Mouse (Mus musculus) testis, postnatal 10 days (tissue): ENCODE measurements around the gene Klhl35.

Source experiments
- DNase-seq: peaks from one replicate; pipeline ENCODE4 v3.0.0; 2021; ENCODE audit warnings: low spot score

The Klhl35 gene

DNA sequence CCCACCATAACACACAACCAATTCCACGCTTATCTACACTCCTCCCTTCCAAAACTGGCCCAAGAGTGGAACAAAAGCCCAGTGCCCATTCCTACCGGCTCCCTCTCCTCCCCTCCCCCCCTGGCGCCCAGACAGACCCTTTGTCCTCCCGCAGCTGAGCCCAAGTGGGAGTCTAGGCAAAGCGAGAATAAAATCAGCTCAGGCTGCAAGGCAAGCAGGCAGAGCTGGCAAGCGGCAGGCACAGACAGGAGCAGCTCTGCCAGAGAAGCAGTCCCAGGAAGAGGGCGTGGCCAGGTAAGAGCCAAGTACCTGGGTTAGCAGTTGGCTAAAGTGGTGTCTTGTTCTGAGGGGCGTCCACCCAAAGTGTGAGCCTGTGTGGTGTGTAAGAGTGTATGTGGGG, at the start of gene Klhl35:
TSS of gene Klhl35 (plus strand) at position 194 of the 400 bp plus-strand sequence.
- DNase-seq = no peak

- no peak for DNase-seq
Observed at GRCm38 (mm10) chr7:99419311-99419710, 46.5 kb upstream of the Klhl35 start.

DNA sequence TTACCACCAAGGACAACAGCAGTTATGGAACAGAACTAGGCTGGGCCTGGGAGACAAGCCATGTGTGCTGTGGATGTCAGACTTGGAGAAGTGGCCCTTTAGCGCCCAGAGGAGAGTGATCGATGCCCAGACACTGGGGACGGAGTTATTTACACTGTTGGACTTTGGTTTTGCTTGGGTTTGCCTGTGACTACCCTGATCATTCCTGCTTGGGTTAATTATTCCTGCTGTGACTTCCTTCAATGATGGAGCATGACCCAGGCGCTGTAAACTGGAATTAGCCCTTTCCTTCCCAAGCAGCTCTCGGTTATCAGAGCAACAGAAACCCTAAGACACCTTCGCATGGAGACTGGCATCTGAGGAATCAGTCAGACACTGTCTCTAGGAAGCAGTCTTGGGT, 44.8 kb upstream of the Klhl35 start:
- DNase-seq = no peak

DNA sequence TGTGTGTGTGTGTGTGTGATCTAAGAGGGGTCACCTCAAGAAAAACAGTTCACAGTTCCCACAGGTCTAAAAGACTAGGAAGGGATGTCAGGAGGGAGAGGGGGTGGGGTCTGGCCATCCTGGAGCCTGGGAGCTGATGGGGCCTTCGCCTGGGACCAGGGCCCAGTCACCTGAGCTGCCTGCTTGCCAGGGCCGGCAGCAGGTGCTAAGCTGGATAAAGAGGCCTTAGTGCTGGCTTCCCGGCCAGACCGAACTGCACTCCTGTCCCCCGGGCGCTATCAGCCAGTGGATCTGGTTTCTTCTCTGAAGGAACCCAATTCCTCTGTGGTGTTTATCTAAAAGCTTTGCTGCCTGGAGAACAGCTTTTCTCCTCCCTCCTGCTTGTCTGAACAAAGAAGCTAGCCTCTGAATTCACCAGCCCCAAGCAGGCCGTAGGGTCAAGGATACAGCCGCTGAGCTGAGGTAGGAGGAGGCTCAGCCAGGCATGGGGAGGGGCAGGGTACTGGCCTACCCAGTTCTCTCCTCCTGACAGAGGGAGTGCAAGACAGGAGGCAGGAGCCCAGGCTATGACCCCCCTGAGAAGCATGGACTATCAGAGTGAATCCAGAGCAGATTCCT, 41.2 kb upstream of the Klhl35 start:
- DNase-seq = peak; percentile 60

GRCm38 (mm10) chr7:99425706-99426105, 40.1 kb upstream of the Klhl35 start:
- no peak for DNase-seq

- DNase-seq = no peak
Observed at GRCm38 (mm10) chr7:99427031-99427430, 38.8 kb upstream of the Klhl35 start.

DNA sequence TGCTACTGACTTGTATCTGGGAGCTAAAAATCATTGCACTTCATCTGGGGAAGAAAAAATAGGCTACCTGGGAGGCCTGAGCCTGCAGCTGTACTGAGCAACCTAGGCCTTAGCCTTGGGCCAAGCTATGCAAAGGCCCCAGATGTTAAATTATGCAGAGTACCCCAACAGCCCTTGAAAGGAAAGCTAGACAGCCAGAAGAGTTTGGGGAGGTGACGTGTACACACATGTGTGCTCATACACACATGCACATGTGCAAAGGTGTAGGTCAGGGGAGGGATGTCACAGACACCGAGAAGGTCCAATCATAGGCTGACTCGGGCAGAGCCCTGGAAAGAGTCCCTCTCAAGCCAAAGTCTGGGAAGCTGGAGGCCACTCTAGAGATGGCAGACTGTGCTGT, 37.8 kb upstream of the Klhl35 start:
- DNase-seq = no peak

GRCm38 (mm10) chr7:99428836-99429235, 37.0 kb upstream of the Klhl35 start:
- DNase-seq = no peak

- peak; percentile 60 for DNase-seq
Observed at GRCm38 (mm10) chr7:99429786-99430185, 36.0 kb upstream of the Klhl35 start.

- no peak for DNase-seq
Observed at GRCm38 (mm10) chr7:99430246-99430645, 35.6 kb upstream of the Klhl35 start.

DNA sequence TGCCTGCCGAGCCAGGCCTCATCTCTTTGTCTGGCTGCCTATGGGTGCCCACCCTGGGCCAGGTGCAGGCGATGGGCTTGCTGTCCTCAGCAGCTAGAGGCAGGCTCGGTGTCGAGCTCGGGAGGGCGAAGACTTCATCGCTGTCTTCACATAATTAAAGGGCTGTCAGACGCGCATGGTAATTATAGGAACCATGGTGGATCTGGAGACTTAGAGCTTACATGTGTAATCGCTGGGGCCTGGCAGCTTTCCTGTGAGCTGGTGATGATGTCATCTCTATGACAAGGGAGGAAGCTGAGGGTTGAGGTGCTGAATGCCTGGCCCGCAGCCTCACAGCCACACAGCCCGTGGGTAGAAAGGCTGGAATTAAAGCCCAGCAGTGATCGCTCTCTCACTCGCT, 33.6 kb upstream of the Klhl35 start:
- DNase-seq = no peak

DNA sequence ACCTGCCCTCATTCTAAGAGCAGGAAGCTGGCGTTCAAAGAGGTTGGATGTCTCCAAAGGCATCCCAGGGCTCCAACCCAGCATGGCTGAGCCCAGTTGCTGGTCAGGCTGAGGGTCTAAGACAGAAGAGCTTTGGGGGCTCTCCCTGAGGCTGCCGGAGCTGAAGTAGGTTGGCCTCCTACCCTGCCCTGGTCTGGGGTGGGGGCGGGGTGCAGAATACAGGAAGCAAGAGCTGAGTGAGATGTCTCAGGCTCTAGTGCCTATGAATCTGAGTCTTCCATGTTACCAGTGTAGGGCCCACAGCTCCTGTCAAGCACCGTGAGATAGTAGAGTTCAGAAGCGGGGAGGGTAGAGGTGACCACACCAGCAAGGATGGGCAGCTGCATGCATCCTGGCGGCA, 32.9 kb upstream of the Klhl35 start:
- no peak for DNase-seq

- no peak for DNase-seq
Observed at GRCm38 (mm10) chr7:99434672-99435250, 31.0 kb upstream of the Klhl35 start.

DNA sequence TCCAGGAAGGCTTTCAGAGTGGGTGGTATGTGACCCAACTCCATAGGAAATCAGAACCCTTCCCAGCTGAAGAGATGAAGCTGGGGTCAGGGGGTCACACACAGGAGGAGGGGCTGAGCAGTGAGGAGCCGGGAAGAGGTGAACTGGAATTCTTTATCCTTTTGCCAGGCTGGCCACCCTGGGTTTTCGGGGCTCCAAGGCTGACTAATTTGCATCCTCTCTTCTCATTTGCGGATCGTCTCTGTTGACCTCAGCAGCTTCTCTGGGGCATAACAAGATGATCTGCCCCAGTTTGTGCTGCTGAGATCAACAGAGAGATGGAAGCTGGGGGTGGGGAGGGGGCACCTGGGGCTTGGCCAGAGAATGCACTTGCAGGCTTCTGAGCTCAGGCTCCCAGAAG, 29.3 kb upstream of the Klhl35 start:
- no peak for DNase-seq

GRCm38 (mm10) chr7:99438881-99439280, 26.9 kb upstream of the Klhl35 start:
- no peak for DNase-seq

GRCm38 (mm10) chr7:99441534-99442072, 24.2 kb upstream of the Klhl35 start:
- no peak for DNase-seq

DNA sequence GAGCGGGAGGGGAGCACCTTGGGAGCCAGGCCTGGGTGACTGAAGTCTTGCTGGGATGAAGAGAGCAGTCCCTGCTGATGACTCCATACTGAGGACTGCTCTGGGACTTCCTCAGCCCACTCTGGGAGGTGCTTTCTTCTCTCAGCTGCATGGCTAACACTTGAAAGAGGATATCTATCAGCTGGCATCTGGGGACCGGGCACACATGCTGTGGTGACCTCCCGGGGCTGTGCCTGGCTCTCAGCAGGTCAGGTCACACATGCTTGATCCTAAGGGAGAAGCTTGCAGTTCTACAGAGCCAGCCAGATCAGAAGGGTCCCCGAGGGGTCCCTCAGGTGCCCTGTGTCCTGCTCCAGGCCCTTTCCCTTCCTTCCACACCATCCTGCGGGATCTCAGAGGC, 22.6 kb upstream of the Klhl35 start:
- DNase-seq = no peak

DNA sequence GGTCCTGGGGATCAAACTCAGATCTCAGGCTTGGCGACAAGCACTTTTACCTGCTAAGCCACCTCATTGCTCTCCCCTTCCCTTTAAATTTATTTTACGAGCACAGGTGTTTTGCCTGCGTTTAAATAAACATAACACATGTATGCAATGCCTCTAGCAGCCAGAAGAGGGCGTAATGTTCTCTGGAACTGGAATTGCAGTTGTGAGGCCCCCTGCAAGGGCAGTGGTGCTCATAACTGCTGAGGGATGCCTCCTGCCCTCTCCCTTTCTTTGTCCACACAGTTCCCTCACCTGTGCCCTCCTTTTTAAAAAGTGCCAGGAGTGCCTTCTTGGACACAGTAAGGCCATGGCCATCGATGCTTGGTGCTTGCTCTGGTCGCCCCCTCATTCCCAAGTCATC, 21.8 kb upstream of the Klhl35 start:
- no peak for DNase-seq

DNA sequence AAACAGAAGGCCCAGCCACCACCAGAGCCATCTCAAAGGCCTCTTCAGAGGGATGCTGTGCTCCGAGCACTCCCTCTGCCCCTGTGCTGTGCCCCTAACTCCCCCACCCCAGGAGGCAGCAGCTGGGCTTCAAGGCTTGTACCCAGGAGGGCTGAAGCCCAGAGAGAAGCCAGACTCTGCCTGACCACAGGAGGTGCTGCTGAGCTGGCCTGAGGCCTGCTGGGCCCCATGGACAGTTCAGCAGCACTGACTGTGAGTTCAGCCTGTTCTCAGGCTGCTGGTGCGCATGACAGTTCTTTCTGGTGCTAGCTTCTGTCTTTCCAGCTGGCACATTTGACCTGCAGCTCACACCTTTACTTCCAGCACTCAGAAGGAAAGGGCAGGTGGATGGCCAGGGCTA, 20.0 kb upstream of the Klhl35 start:
- peak; percentile 61 for DNase-seq

- no peak for DNase-seq
Observed at GRCm38 (mm10) chr7:99447323-99447722, 18.5 kb upstream of the Klhl35 start.

DNA sequence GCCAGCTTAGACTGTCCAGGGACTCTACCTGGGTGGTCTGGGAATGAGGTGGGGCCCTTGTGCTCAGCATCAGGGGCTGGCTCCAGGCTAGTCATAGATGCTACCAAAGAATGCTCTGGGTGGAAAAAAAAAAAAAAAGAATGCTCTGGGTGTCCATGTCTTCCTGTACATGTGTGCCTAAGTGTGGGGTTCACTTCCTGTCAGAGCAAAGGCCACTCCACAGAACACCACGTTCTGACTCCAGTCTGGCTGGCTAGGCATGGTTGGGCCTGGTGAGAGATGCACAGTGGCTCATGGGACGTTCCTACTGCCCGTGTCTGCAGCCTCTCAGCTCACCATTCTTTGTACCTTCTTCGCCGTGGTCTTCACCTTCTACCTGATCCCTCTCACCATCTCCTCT, 17.2 kb upstream of the Klhl35 start:
- no peak for DNase-seq

DNA sequence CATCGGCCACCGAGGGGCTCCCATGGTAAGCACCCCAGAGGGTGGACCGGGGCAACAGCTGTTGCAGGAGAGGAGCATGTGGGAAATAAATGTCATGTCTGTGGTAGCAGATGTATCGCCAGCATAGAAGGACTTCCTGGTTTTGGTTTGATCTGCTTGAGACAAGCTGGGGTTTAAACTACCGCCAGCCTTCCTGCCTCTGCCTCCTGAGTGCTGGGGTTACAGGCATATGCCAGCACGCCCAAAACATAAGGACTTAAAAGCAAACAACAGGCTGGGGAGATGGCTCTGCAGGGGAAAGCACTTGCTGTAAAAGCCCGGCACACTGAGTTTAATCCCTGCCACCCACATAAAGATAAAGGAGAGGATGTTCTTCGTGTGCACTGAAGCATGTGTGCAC, 16.7 kb upstream of the Klhl35 start:
- no peak for DNase-seq

DNA sequence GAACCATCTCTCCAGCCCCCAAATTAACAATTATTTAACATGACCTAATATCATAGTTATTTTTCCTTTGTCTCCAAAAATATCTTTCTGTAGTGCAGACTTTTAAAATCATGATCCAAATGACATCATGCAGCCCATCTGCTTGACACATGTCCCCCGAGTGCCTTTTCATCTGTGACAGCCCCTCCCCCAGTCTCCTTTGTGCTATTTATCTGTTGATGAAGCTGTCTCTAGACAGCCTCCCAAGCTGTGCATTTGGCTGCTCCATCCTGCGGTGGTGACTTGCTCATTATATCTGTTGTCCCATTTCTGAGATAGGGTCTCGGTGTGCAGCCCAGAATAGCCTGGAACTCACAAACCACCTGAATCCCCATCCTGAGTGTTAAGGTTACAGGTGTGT, 16.1 kb upstream of the Klhl35 start:
- DNase-seq = no peak

GRCm38 (mm10) chr7:99450703-99451102, 15.1 kb upstream of the Klhl35 start:
- DNase-seq = peak; percentile 72
